Mouse (Mus musculus): ENCODE results near the gene Gnao1. TPM values are rescaled to one million over a fixed set of nuclear protein-coding genes. Genes with fewer than 3 reads are reported as not detected.

Gnao1 gene
- polyA plus RNA-seq, 1 experiment from 2014 or later, result 242 TPM

GRCm38 (mm10) chr8:93998961-93999360, 189.2 kb downstream of the Gnao1 start:
- H3K9me3 ChIP-seq, result no peaks in the 10 kb centered on the region
- no peak for ATAC-seq (replicated peaks)
- 93% methylated on average over 2 of the region's 2 CpGs for WGBS
- no peaks in the 10 kb centered on the region for H3K4me1 ChIP-seq
- no peak overlapping the region for H3K9ac ChIP-seq
- no peak overlapping the region for H3K4me3 ChIP-seq
- no peak overlapping the region for H3K4me2 ChIP-seq
- no peaks in the 10 kb centered on the region for H3K27me3 ChIP-seq (replicated peaks)
- H3K27ac ChIP-seq, result no peak overlapping the region
- peaks cover 21% of the 10 kb centered on the region; the same call in 1 of the 2 replicates for H3K36me3 ChIP-seq (replicated peaks)

GRCm38 (mm10) chr8:94004139-94004538, 194.4 kb downstream of the Gnao1 start:
- H3K4me3 ChIP-seq, result no peak overlapping the region
- H3K27me3 ChIP-seq (replicated peaks), result no peaks in the 10 kb centered on the region
- H3K4me2 ChIP-seq, result no peak overlapping the region
- H3K4me1 ChIP-seq, result peaks cover 3% of the 10 kb centered on the region
- peaks cover 12% of the 10 kb centered on the region; the same call in 1 of the 2 replicates for H3K36me3 ChIP-seq (replicated peaks)
- no peak overlapping the region for H3K9ac ChIP-seq
- no peak overlapping the region for H3K27ac ChIP-seq
- WGBS, result 88% methylated on average over 9 of the region's 9 CpGs
- H3K9me3 ChIP-seq, result no peaks in the 10 kb centered on the region
- ATAC-seq (replicated peaks), result no peak

GRCm38 (mm10) chr8:94009243-94009845, 199.6 kb downstream of the Gnao1 start:
- Histone ChIP-seq H3K27me3 (replicated peaks) (no peaks in the 10 kb centered on the region), H3K4me2 (no peak overlapping the region), H3K4me1 (peaks cover 32% of the 10 kb centered on the region), H3K36me3 (replicated peaks) (no peaks in the 10 kb centered on the region), H3K9ac (no peak overlapping the region), H3K27ac (no peak overlapping the region), H3K9me3 (no peaks in the 10 kb centered on the region), H3K4me3 (no peak overlapping the region)
- 72% methylated on average over 15 of the region's 15 CpGs for WGBS
- ATAC-seq (replicated peaks), result no peak

- ATAC-seq (replicated peaks), result no peak
- no peak overlapping the region for H3K27ac ChIP-seq
- no peaks in the 10 kb centered on the region for H3K27me3 ChIP-seq (replicated peaks)
- no peaks in the 10 kb centered on the region for H3K36me3 ChIP-seq (replicated peaks)
- H3K4me1 ChIP-seq, result peaks cover 32% of the 10 kb centered on the region
- no peak overlapping the region for H3K9ac ChIP-seq
- H3K4me3 ChIP-seq, result peak overlapping the region; percentile 12
- WGBS, result 37% methylated on average over 2 of the region's 2 CpGs
- H3K9me3 ChIP-seq, result no peaks in the 10 kb centered on the region
- peak overlapping the region; percentile 92 for H3K4me2 ChIP-seq
Measured at GRCm38 (mm10) chr8:94010101-94010705, 200.4 kb downstream of the Gnao1 start.

GRCm38 (mm10) chr8:94011076-94012012, 201.6 kb downstream of the Gnao1 start:
- peaks cover 32% of the 10 kb centered on the region for H3K4me1 ChIP-seq
- ATAC-seq (replicated peaks), result no peak
- 4% methylated on average over 48 of the region's 48 CpGs for WGBS

GRCm38 (mm10) chr8:94012013-94012951, 202.5 kb downstream of the Gnao1 start, which contains the start of gene Amfr:
Gene Amfr (minus strand): TSS chr8:94012842.
- peak within 1 kb of the TSS; percentile 100 for H3K4me3 ChIP-seq
- H3K4me2 ChIP-seq, result peak within 1 kb of the TSS; percentile 92
- no peaks in the 10 kb centered on the region for H3K9me3 ChIP-seq
- peak within 1 kb of the TSS; percentile 97 for H3K27ac ChIP-seq
- under 1% methylated on average over 125 of the region's 130 CpGs for WGBS
- peak within 1 kb of the TSS; percentile 100 for H3K9ac ChIP-seq
- H3K27me3 ChIP-seq (replicated peaks), result no peaks in the 10 kb centered on the region
- ATAC-seq (replicated peaks), result peak; percentile 95
- no peaks in the 10 kb centered on the region for H3K36me3 ChIP-seq (replicated peaks)
- peaks cover 32% of the 10 kb centered on the region for H3K4me1 ChIP-seq

More at GRCm38 (mm10) chr8:94011076-94012012, 201.6 kb downstream of the Gnao1 start:
- peak overlapping the region; percentile 92 for H3K4me2 ChIP-seq
- H3K36me3 ChIP-seq (replicated peaks), result no peaks in the 10 kb centered on the region
- H3K9ac ChIP-seq, result peak overlapping the region; percentile 100
- H3K27me3 ChIP-seq (replicated peaks), result no peaks in the 10 kb centered on the region
- H3K27ac ChIP-seq, result peak overlapping the region; percentile 97
- H3K4me3 ChIP-seq, result peak overlapping the region; percentile 100
- no peaks in the 10 kb centered on the region for H3K9me3 ChIP-seq

GRCm38 (mm10) chr8:94013026-94013612, 203.4 kb downstream of the Gnao1 start:
- 42% methylated on average over 7 of the region's 7 CpGs for WGBS
- Histone ChIP-seq H3K4me3 (peak overlapping the region; percentile 100), H3K27me3 (replicated peaks) (no peaks in the 10 kb centered on the region), H3K9ac (peak overlapping the region; percentile 100), H3K9me3 (no peaks in the 10 kb centered on the region), H3K27ac (peak overlapping the region; percentile 97), H3K4me1 (peaks cover 32% of the 10 kb centered on the region), H3K4me2 (peak overlapping the region; percentile 92), H3K36me3 (replicated peaks) (no peaks in the 10 kb centered on the region)
- no peak for ATAC-seq (replicated peaks)

Small RNA genes within 50 kb of the gene (microRNA-seq; reads per million reads assigned to microRNA genes)
- not detected for gene Gm24159

Other genes starting within 250 kb of the Gnao1 start
- 74.9 and 79.0 TPM in 2 replicates for gene Amfr, start 202.9 kb downstream of the Gnao1 start, polyA plus RNA-seq (2015; fragmentation: Nextera tagmentation; extraction: Ambion mirVana)
- 85.8 and 86.7 TPM in 2 replicates for gene Nudt21, start 227.1 kb downstream of the Gnao1 start, polyA plus RNA-seq (2015; fragmentation: Nextera tagmentation; extraction: Ambion mirVana)
- gene Ogfod1, start 227.2 kb downstream of the Gnao1 start, polyA plus RNA-seq (2015; fragmentation: Nextera tagmentation; extraction: Ambion mirVana), result 14.7 and 21.6 TPM in 2 replicates

Measured in midbrain, embryonic 15.5 days (tissue).